Mouse (Mus musculus): ENCODE results near the gene 1700013G24Rik.

DNA sequence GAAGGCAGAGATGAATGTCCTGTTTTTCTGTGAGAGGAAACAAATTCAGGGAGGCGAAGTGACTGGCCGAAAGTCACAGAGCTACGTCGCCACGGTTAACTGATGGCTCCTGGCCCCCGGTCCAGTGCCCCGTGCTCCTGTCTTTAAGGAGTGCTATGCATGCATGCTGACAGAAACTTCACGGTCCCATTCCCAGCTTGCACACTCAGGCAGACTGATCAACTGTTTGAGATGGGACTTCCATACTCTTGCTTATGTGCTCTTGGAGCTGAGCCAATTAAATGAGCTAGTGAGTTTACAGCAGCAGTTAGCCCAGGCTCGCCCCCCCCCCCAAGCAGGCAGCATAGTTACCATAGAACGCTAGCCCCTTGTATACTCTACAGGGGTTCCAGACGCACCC is 35.0 kb downstream of the 1700013G24Rik start:
- TF ChIP-seq CTCF (IDR thresholded peaks at IDR 0.05; ENCODE audit: low read depth, low read length) = no peak
- no peak for TF ChIP-seq EP300 (IDR thresholded peaks at IDR 0.05; ENCODE audit: insufficient read depth, low read depth, low read length)

Measured in ES-Bruce4 (cell line).